Mouse (Mus musculus): ENCODE results near the gene Nsun7. TPM values are rescaled to one million over a fixed set of nuclear protein-coding genes. Genes with fewer than 3 reads are reported as not detected.
"Not testable (repeated sequence)": the region's sequence is repeated elsewhere in the genome, so short reads cannot be mapped to it uniquely, and the experiment has no call there.

The Nsun7 gene
- polyA plus RNA-seq, 1 experiment from 2014 or later = 1.2 TPM

- Histone ChIP-seq H3K9me3 (ENCODE audit: control insufficient read depth, low read length) (no peaks in the 10 kb centered on the region), H3K9ac (ENCODE audit: low read depth, low read length) (no peak overlapping the region), H3K27ac (ENCODE audit: low read depth, low read length) (no peak overlapping the region), H3K4me2 (replicated peaks; ENCODE audit: low read depth, low read length) (no peak overlapping the region), H3K4me3 (ENCODE audit: low read depth, low read length) (no peak overlapping the region), H3K27me3 (ENCODE audit: control insufficient read depth, insufficient read depth, low read length) (no peaks in the 10 kb centered on the region), H3K4me1 (replicated peaks; ENCODE audit: control insufficient read depth, insufficient read depth, low read length) (no peaks in the 10 kb centered on the region), H3K36me3 (ENCODE audit: control insufficient read depth, insufficient read depth, low read length) (no peaks in the 10 kb centered on the region)
- WGBS = 59% methylated on average over 3 of the region's 3 CpGs
- ATAC-seq (ENCODE audit: low FRiP score) = no peak
- DNase-seq (ENCODE audit: low spot score) = no peak
Observed at GRCm38 (mm10) chr5:66232456-66232855, 27.2 kb upstream of the Nsun7 start.

GRCm38 (mm10) chr5:66241894-66242293 lies 17.8 kb upstream of the Nsun7 start:
- Histone ChIP-seq H3K4me3 (ENCODE audit: low read depth, low read length) (no peak overlapping the region), H3K9me3 (ENCODE audit: control insufficient read depth, low read length) (no peaks in the 10 kb centered on the region), H3K27me3 (ENCODE audit: control insufficient read depth, insufficient read depth, low read length) (no peaks in the 10 kb centered on the region), H3K4me2 (replicated peaks; ENCODE audit: low read depth, low read length) (no peak overlapping the region), H3K4me1 (replicated peaks; ENCODE audit: control insufficient read depth, insufficient read depth, low read length) (no peaks in the 10 kb centered on the region; the same call in 1 of the 2 replicates), H3K36me3 (ENCODE audit: control insufficient read depth, insufficient read depth, low read length) (no peaks in the 10 kb centered on the region), H3K27ac (ENCODE audit: low read depth, low read length) (no peak overlapping the region), H3K9ac (ENCODE audit: low read depth, low read length) (no peak overlapping the region)
- no peak for ATAC-seq (ENCODE audit: low FRiP score)
- DNase-seq (ENCODE audit: low spot score) = peak; percentile 18

GRCm38 (mm10) chr5:66243467-66243866 lies 16.2 kb upstream of the Nsun7 start:
- WGBS = 82% methylated on average over 9 of the region's 9 CpGs

GRCm38 (mm10) chr5:66244043-66244660 lies 15.5 kb upstream of the Nsun7 start:
- no peaks in the 10 kb centered on the region for H3K9me3 ChIP-seq (ENCODE audit: control insufficient read depth, low read length)
- no peak overlapping the region for H3K4me3 ChIP-seq (ENCODE audit: low read depth, low read length)
- 0 out of 2 replicates have a peak overlapping the region, but pooled peaks have one; percentile 27 for H3K27ac ChIP-seq (ENCODE audit: low read depth, low read length)
- H3K4me1 ChIP-seq (replicated peaks; ENCODE audit: control insufficient read depth, insufficient read depth, low read length) = no peaks in the 10 kb centered on the region; the same call in 1 of the 2 replicates
- H3K4me2 ChIP-seq (replicated peaks; ENCODE audit: low read depth, low read length) = no peak overlapping the region
- peak; percentile 30 for DNase-seq (ENCODE audit: low spot score)
- H3K27me3 ChIP-seq (ENCODE audit: control insufficient read depth, insufficient read depth, low read length) = no peaks in the 10 kb centered on the region
- no peak overlapping the region for H3K9ac ChIP-seq (ENCODE audit: low read depth, low read length)
- no peaks in the 10 kb centered on the region for H3K36me3 ChIP-seq (ENCODE audit: control insufficient read depth, insufficient read depth, low read length)
- ATAC-seq (ENCODE audit: low FRiP score) = peak; percentile 56; the same call in 1 of the 2 replicates
- WGBS = 54% methylated on average over 5 of the region's 6 CpGs

More at GRCm38 (mm10) chr5:66243467-66243866, 16.2 kb upstream of the Nsun7 start:
- H3K9ac ChIP-seq (ENCODE audit: low read depth, low read length) = no peak overlapping the region
- H3K4me3 ChIP-seq (ENCODE audit: low read depth, low read length) = no peak overlapping the region
- H3K27ac ChIP-seq (ENCODE audit: low read depth, low read length) = no peak overlapping the region
- no peaks in the 10 kb centered on the region for H3K9me3 ChIP-seq (ENCODE audit: control insufficient read depth, low read length)
- H3K36me3 ChIP-seq (ENCODE audit: control insufficient read depth, insufficient read depth, low read length) = no peaks in the 10 kb centered on the region
- H3K27me3 ChIP-seq (ENCODE audit: control insufficient read depth, insufficient read depth, low read length) = no peaks in the 10 kb centered on the region
- ATAC-seq (ENCODE audit: low FRiP score) = no peak
- H3K4me1 ChIP-seq (replicated peaks; ENCODE audit: control insufficient read depth, insufficient read depth, low read length) = no peaks in the 10 kb centered on the region; the same call in 1 of the 2 replicates
- no peak overlapping the region for H3K4me2 ChIP-seq (replicated peaks; ENCODE audit: low read depth, low read length)
- DNase-seq (ENCODE audit: low spot score) = no peak

GRCm38 (mm10) chr5:66245958-66246497 lies 13.7 kb upstream of the Nsun7 start:
- Histone ChIP-seq H3K4me1 (replicated peaks; ENCODE audit: control insufficient read depth, insufficient read depth, low read length) (no peaks in the 10 kb centered on the region; the same call in 1 of the 2 replicates), H3K9me3 (ENCODE audit: control insufficient read depth, low read length) (no peaks in the 10 kb centered on the region), H3K4me2 (replicated peaks; ENCODE audit: low read depth, low read length) (no peak overlapping the region), H3K4me3 (ENCODE audit: low read depth, low read length) (no peak overlapping the region), H3K36me3 (ENCODE audit: control insufficient read depth, insufficient read depth, low read length) (no peaks in the 10 kb centered on the region), H3K27ac (ENCODE audit: low read depth, low read length) (no peak overlapping the region), H3K27me3 (ENCODE audit: control insufficient read depth, insufficient read depth, low read length) (no peaks in the 10 kb centered on the region), H3K9ac (ENCODE audit: low read depth, low read length) (no peak overlapping the region)
- WGBS = 91% methylated on average over 9 of the region's 10 CpGs
- ATAC-seq (ENCODE audit: low FRiP score) = no peak
- no peak for DNase-seq (ENCODE audit: low spot score)

- DNase-seq (ENCODE audit: low spot score) (no peak), ATAC-seq (ENCODE audit: low FRiP score) (no peak)
- no peaks in the 10 kb centered on the region for H3K36me3 ChIP-seq (ENCODE audit: control insufficient read depth, insufficient read depth, low read length)
- WGBS = 77% methylated on average over 5 of the region's 5 CpGs
- H3K27ac ChIP-seq (ENCODE audit: low read depth, low read length) = no peak overlapping the region
- no peaks in the 10 kb centered on the region for H3K9me3 ChIP-seq (ENCODE audit: control insufficient read depth, low read length)
- H3K27me3 ChIP-seq (ENCODE audit: control insufficient read depth, insufficient read depth, low read length) = no peaks in the 10 kb centered on the region
- no peaks in the 10 kb centered on the region for H3K4me1 ChIP-seq (replicated peaks; ENCODE audit: control insufficient read depth, insufficient read depth, low read length)
- H3K4me3 ChIP-seq (ENCODE audit: low read depth, low read length) = no peak overlapping the region
- H3K4me2 ChIP-seq (replicated peaks; ENCODE audit: low read depth, low read length) = no peak overlapping the region
- H3K9ac ChIP-seq (ENCODE audit: low read depth, low read length) = no peak overlapping the region
Observed at GRCm38 (mm10) chr5:66253219-66253618, 6.5 kb upstream of the Nsun7 start.

GRCm38 (mm10) chr5:66255044-66255443 lies 4.7 kb upstream of the Nsun7 start:
- DNase-seq (ENCODE audit: low spot score) (no peak), ATAC-seq (ENCODE audit: low FRiP score) (no peak)
- 91% methylated on average over 10 of the region's 10 CpGs for WGBS
- H3K27me3 ChIP-seq (ENCODE audit: control insufficient read depth, insufficient read depth, low read length) = no peaks in the 10 kb centered on the region
- H3K4me2 ChIP-seq (replicated peaks; ENCODE audit: low read depth, low read length) = no peak overlapping the region
- no peaks in the 10 kb centered on the region for H3K36me3 ChIP-seq (ENCODE audit: control insufficient read depth, insufficient read depth, low read length)
- no peaks in the 10 kb centered on the region for H3K4me1 ChIP-seq (replicated peaks; ENCODE audit: control insufficient read depth, insufficient read depth, low read length)
- no peaks in the 10 kb centered on the region for H3K9me3 ChIP-seq (ENCODE audit: control insufficient read depth, low read length)
- H3K9ac ChIP-seq (ENCODE audit: low read depth, low read length) = no peak overlapping the region
- no peak overlapping the region for H3K4me3 ChIP-seq (ENCODE audit: low read depth, low read length)
- H3K27ac ChIP-seq (ENCODE audit: low read depth, low read length) = no peak overlapping the region

- Histone ChIP-seq H3K9me3 (ENCODE audit: control insufficient read depth, low read length) (no peaks in the 10 kb centered on the region), H3K9ac (ENCODE audit: low read depth, low read length) (no peak overlapping the region), H3K27ac (ENCODE audit: low read depth, low read length) (no peak overlapping the region), H3K27me3 (ENCODE audit: control insufficient read depth, insufficient read depth, low read length) (no peaks in the 10 kb centered on the region; the same call in 1 of the 2 replicates), H3K4me1 (replicated peaks; ENCODE audit: control insufficient read depth, insufficient read depth, low read length) (no peaks in the 10 kb centered on the region), H3K4me2 (replicated peaks; ENCODE audit: low read depth, low read length) (no peak overlapping the region), H3K36me3 (ENCODE audit: control insufficient read depth, insufficient read depth, low read length) (no peaks in the 10 kb centered on the region), H3K4me3 (ENCODE audit: low read depth, low read length) (no peak overlapping the region)
- WGBS = 81% methylated on average over 2 of the region's 2 CpGs
- ATAC-seq (ENCODE audit: low FRiP score) = no peak
- DNase-seq (ENCODE audit: low spot score) = no peak
Observed at GRCm38 (mm10) chr5:66259000-66259399, 697 bp upstream of the Nsun7 start.

- not testable (repeated sequence) for DNase-seq (ENCODE audit: low spot score); H3K36me3 ChIP-seq (ENCODE audit: control insufficient read depth, insufficient read depth, low read length); H3K4me1 ChIP-seq (replicated peaks; ENCODE audit: control insufficient read depth, insufficient read depth, low read length); H3K27ac ChIP-seq (ENCODE audit: low read depth, low read length); H3K9me3 ChIP-seq (ENCODE audit: control insufficient read depth, low read length); H3K9ac ChIP-seq (ENCODE audit: low read depth, low read length); H3K27me3 ChIP-seq (ENCODE audit: control insufficient read depth, insufficient read depth, low read length)
- peak overlapping the region; percentile 92 for H3K4me2 ChIP-seq (replicated peaks; ENCODE audit: low read depth, low read length)
- H3K4me3 ChIP-seq (ENCODE audit: low read depth, low read length) = peak overlapping the region; percentile 66
- WGBS = 8% methylated on average over 5 of the region's 5 CpGs
- ATAC-seq (ENCODE audit: low FRiP score) = peak; percentile 30; the same call in 1 of the 2 replicates
Observed at GRCm38 (mm10) chr5:66259431-66259755, 304 bp upstream of the Nsun7 start.
